Mouse (Mus musculus) liver, postnatal 0 days (tissue): Measurements from ENCODE around the gene Sinhcaf. TPM values are rescaled to one million over a fixed set of nuclear protein-coding genes. Genes with fewer than 3 reads are reported as not detected.

ENCODE experiments used
- ATAC-seq: fragments of 200-750 bp; cut with Nextera tagmentation; 2 replicates; pipeline ENCODE4 v1.8.0; 2017; ENCODE audit warnings: mild to moderate bottlenecking, moderate library complexity
- DNase-seq: peaks from one replicate; pipeline ENCODE4 v3.0.0-alpha.2; 2016
- H3K27ac ChIP-seq: fragments of 300-500 bp; sonication (generic); 2 replicates; pipeline ENCODE4 v1.5.1; 2014; ENCODE audit warnings: antibody characterized with exemption, moderate library complexity, mild to moderate bottlenecking, low read depth
- H3K27me3 ChIP-seq: fragments of 300-500 bp; sonication (generic); 2 replicates; pipeline ENCODE4 v1.6.1; 2014; ENCODE audit warnings: low read length, control low read depth, mixed read lengths; ENCODE audit not compliant: insufficient read depth
- H3K36me3 ChIP-seq: fragments of 300-500 bp; sonication (generic); replicated peaks from 2 replicates; pipeline ENCODE4 v1.6.1; 2014; ENCODE audit warnings: mild to moderate bottlenecking, control low read depth, low read length, moderate library complexity, mixed read lengths; ENCODE audit not compliant: insufficient read depth
- H3K4me1 ChIP-seq: fragments of 300-500 bp; sonication (generic); 2 replicates; pipeline ENCODE4 v1.6.1; 2014; ENCODE audit warnings: antibody characterized with exemption, mild to moderate bottlenecking, control low read depth; ENCODE audit not compliant: insufficient read depth
- H3K4me2 ChIP-seq: fragments of 300-500 bp; sonication (generic); 2 replicates; pipeline ENCODE4 v1.6.1; 2014; ENCODE audit warnings: low read depth, mild to moderate bottlenecking, low read length, moderate library complexity, mixed read lengths
- H3K4me3 ChIP-seq: fragments of 300-500 bp; sonication (generic); 2 replicates; pipeline ENCODE4 v1.5.1; 2014; ENCODE audit warnings: low read depth, low read length
- H3K9ac ChIP-seq: fragments of 300-500 bp; sonication (generic); replicated peaks from 2 replicates; pipeline ENCODE4 v1.6.1; 2014; ENCODE audit warnings: mild to moderate bottlenecking, moderate library complexity
- H3K9me3 ChIP-seq: fragments of 300-500 bp; sonication (generic); 2 replicates; pipeline ENCODE4 v1.6.1; 2016; ENCODE audit warnings: mild to moderate bottlenecking, control low read depth, low read length, mixed read lengths
- CTCF ChIP-seq: sonication (generic); IDR thresholded peaks from 2 replicates; pipeline ENCODE4 v1.5.1; 2016; ENCODE audit warnings: antibody characterized with exemption, low read depth
- EP300 ChIP-seq: IDR thresholded peaks from 2 replicates; pipeline ENCODE4 v1.6.1; 2016; ENCODE audit warnings: antibody characterized with exemption, low read depth, mild to moderate bottlenecking
- WGBS: fragments of 180-500 bp; shearing (Covaris S2); extraction: QIAGEN DNeasy Blood & Tissue Kit; methylation state at CpG from one replicate; pipeline ENCODE4 v1.1.7; 2014; ENCODE audit not compliant: insufficient replicate concordance; 5-methylcytosine and 5-hydroxymethylcytosine counted together
- polyA plus RNA-seq: library from polyadenylated mRNA; unstranded; fragments of >200 nt; fragmentation: Nextera tagmentation; extraction: Ambion mirVana; gene quantifications from 2 replicates; pipeline ENCODE4 v1.2.1, GENCODE M21; 2015

Gene Sinhcaf
- polyA plus RNA-seq, 1 experiment from 2014 or later, result 9.4 TPM

GRCm38 (mm10) chr6:148986003-148986402, 39.7 kb upstream of the Sinhcaf start:
- ATAC-seq, result peak; percentile 35
- DNase-seq, result no peak

GRCm38 (mm10) chr6:148980495-148980894, 34.2 kb upstream of the Sinhcaf start:
- H3K27ac ChIP-seq, result no peak overlapping the region
- no peaks in the 10 kb centered on the region for H3K9me3 ChIP-seq
- H3K27me3 ChIP-seq, result no peaks in the 10 kb centered on the region
- H3K4me2 ChIP-seq, result no peak overlapping the region
- DNase-seq, result no peak
- no peaks in the 10 kb centered on the region for H3K36me3 ChIP-seq
- H3K4me3 ChIP-seq, result no peak overlapping the region
- no peak for ATAC-seq
- no peak overlapping the region for H3K9ac ChIP-seq
- no peaks in the 10 kb centered on the region for H3K4me1 ChIP-seq
- 30% methylated on average over 2 of the region's 3 CpGs for WGBS
- TF ChIP-seq CTCF, result no peak
- TF ChIP-seq EP300, result no peak

More at GRCm38 (mm10) chr6:148986003-148986402, 39.7 kb upstream of the Sinhcaf start:
- Histone ChIP-seq H3K4me1 (no peaks in the 10 kb centered on the region), H3K36me3 (0 out of 2 replicates have a peak, but pooled peaks cover 2% of the 10 kb centered on the region), H3K4me3 (no peak overlapping the region), H3K4me2 (no peak overlapping the region), H3K9me3 (no peaks in the 10 kb centered on the region), H3K9ac (no peak overlapping the region), H3K27me3 (no peaks in the 10 kb centered on the region), H3K27ac (no peak overlapping the region)
- WGBS, result 64% methylated on average over 4 of the region's 4 CpGs
- TF ChIP-seq EP300 (no peak), CTCF (no peak)

- no peak for ATAC-seq
- 71% methylated on average over 3 of the region's 3 CpGs for WGBS
These were observed 28.8 kb upstream of the Sinhcaf start for GRCm38 (mm10) chr6:148975096-148975495.

DNA sequence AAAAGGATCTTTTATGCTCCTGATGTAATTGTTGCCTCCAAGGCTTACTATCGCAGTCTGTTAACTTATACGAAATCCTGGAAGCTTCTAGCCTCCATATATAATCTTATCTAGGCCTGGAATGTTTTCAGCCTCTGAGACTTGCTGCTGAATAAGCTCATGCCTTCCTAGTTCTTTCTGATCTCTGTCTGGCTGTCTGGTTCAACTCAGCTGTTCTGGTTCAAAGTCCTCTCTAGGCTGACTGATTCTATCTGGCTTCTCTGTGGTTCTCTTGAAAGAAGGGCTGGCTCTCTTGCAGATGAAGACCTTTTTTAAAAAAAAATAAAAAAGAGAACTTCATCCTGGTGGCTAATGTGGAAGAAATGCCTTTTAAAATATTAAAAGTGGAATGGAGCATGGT, 26.6 kb upstream of the Sinhcaf start:
- Histone ChIP-seq H3K36me3 (no peaks in the 10 kb centered on the region), H3K27ac (no peak overlapping the region), H3K27me3 (no peaks in the 10 kb centered on the region), H3K4me2 (no peak overlapping the region), H3K4me1 (peaks cover 5% of the 10 kb centered on the region; the same call in 1 of the 2 replicates), H3K9me3 (no peaks in the 10 kb centered on the region), H3K9ac (no peak overlapping the region), H3K4me3 (no peak overlapping the region)
- 72% methylated on average over 2 of the region's 2 CpGs for WGBS
- TF ChIP-seq CTCF (no peak), EP300 (no peak)
- DNase-seq, result no peak
- ATAC-seq, result no peak

More at GRCm38 (mm10) chr6:148975096-148975495, 28.8 kb upstream of the Sinhcaf start:
- no peaks in the 10 kb centered on the region for H3K27me3 ChIP-seq
- TF ChIP-seq CTCF, result no peak
- TF ChIP-seq EP300, result no peak
- no peak overlapping the region for H3K4me3 ChIP-seq
- no peak overlapping the region for H3K9ac ChIP-seq
- no peaks in the 10 kb centered on the region for H3K9me3 ChIP-seq
- peaks cover 5% of the 10 kb centered on the region; the same call in 1 of the 2 replicates for H3K4me1 ChIP-seq
- H3K4me2 ChIP-seq, result no peak overlapping the region
- no peak for DNase-seq
- H3K36me3 ChIP-seq, result no peaks in the 10 kb centered on the region
- no peak overlapping the region for H3K27ac ChIP-seq

DNA sequence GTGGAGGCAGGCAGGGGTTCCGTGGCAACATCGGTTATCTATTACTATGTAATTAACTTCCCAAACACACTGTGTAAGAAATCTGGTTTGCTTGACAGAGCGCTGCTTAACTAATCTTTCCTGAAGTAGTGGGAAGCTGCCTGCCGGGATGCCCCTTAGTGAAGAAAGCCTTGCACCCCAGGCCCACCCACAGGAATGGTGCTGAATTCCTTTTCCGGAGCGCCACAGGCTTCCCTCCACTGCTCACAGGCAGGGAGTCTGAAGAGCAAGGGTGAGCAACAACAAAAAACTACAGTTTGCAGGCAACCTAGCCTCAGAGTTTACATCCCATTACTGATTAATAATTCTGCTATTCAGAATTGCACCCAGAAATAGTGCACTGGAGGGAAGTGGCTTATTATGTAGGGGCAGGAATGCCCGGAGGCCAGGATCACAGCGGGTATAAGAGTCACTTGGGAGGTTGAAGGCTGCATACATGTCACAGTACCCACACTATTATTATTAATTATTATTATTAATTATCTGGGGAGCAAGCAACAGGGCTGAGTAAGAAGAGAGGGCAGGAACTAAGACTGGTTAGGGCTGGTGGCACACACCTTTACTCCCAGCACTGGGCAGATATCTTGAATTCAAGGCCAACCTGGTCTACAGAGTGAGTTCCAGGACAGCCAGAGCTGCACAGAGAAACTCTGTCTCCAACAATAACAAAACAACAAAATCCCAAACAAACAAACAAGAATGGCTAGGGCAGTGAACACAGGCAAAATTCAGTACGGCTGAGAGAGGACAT, 26.0 kb upstream of the Sinhcaf start:
- no peak for ATAC-seq
- Histone ChIP-seq H3K27me3 (no peaks in the 10 kb centered on the region), H3K27ac (no peak overlapping the region), H3K4me2 (no peak overlapping the region), H3K4me3 (no peak overlapping the region), H3K9ac (no peak overlapping the region), H3K4me1 (peaks cover 5% of the 10 kb centered on the region; the same call in 1 of the 2 replicates), H3K36me3 (no peaks in the 10 kb centered on the region), H3K9me3 (no peaks in the 10 kb centered on the region)
- TF ChIP-seq EP300, result no peak
- no peak for TF ChIP-seq CTCF
- DNase-seq, result no peak
- WGBS, result 57% methylated on average over 9 of the region's 9 CpGs

GRCm38 (mm10) chr6:148971385-148971940, 25.2 kb upstream of the Sinhcaf start:
- peaks cover 5% of the 10 kb centered on the region; the same call in 1 of the 2 replicates for H3K4me1 ChIP-seq
- no peak overlapping the region for H3K4me2 ChIP-seq
- no peak for DNase-seq
- no peaks in the 10 kb centered on the region for H3K27me3 ChIP-seq
- WGBS, result 37% methylated on average over 9 of the region's 9 CpGs
- no peak for TF ChIP-seq CTCF
- TF ChIP-seq EP300, result no peak
- H3K36me3 ChIP-seq, result no peaks in the 10 kb centered on the region
- H3K9ac ChIP-seq, result no peak overlapping the region
- H3K9me3 ChIP-seq, result no peaks in the 10 kb centered on the region
- H3K4me3 ChIP-seq, result no peak overlapping the region
- H3K27ac ChIP-seq, result no peak overlapping the region
- ATAC-seq, result no peak
